Mouse (Mus musculus) limb, embryonic 11.5 days (tissue): Measurements from ENCODE around the gene Las1l. TPM values are rescaled to one million over a fixed set of nuclear protein-coding genes. Genes with fewer than 3 reads are reported as not detected.
"Not testable (repeated sequence)": the region's sequence is repeated elsewhere in the genome, so short reads cannot be mapped to it uniquely, and the experiment has no call there.

Source experiments
- ATAC-seq: fragments of 200-750 bp; cut with Nextera tagmentation; 2 replicates; pipeline ENCODE4 v1.8.0; 2017; ENCODE audit warnings: low read depth; ENCODE audit not compliant: insufficient number of reproducible peaks, low FRiP score, low TSS enrichment
- DNase-seq: peaks from one replicate; pipeline ENCODE4 v3.0.0-alpha.2; 2015; ENCODE audit warnings: low spot score
- H3K27ac ChIP-seq: fragments of 300-500 bp; sonication (generic); replicated peaks from 2 replicates; pipeline ENCODE4 v1.5.1; 2014; ENCODE audit warnings: low read depth, mild to moderate bottlenecking, low read length
- H3K27me3 ChIP-seq: fragments of 300-500 bp; sonication (generic); 2 replicates; pipeline ENCODE4 v1.6.1; 2014; ENCODE audit warnings: mild to moderate bottlenecking, low read length, mixed read lengths; ENCODE audit not compliant: control insufficient read depth, insufficient read depth
- H3K36me3 ChIP-seq: fragments of 300-500 bp; sonication (generic); 2 replicates; pipeline ENCODE4 v1.6.1; 2014; ENCODE audit warnings: mild to moderate bottlenecking, low read length, moderate library complexity, mixed read lengths; ENCODE audit not compliant: control insufficient read depth, insufficient read depth
- H3K4me1 ChIP-seq: fragments of 300-500 bp; sonication (generic); 2 replicates; pipeline ENCODE4 v1.6.1; 2014; ENCODE audit warnings: low read length, mixed read lengths; ENCODE audit not compliant: control insufficient read depth, insufficient read depth
- H3K4me2 ChIP-seq: fragments of 300-500 bp; sonication (generic); 2 replicates; pipeline ENCODE4 v1.6.1; 2014; ENCODE audit warnings: low read depth, mild to moderate bottlenecking, moderate library complexity; ENCODE audit not compliant: severe bottlenecking
- H3K4me3 ChIP-seq: fragments of 300-500 bp; sonication (generic); 2 replicates; pipeline ENCODE4 v1.5.1; 2014; ENCODE audit warnings: low read depth, low read length
- H3K9ac ChIP-seq: fragments of 300-500 bp; sonication (generic); 2 replicates; pipeline ENCODE4 v1.6.1; 2014; ENCODE audit warnings: mild to moderate bottlenecking, low read length
- H3K9me3 ChIP-seq: fragments of 300-500 bp; sonication (generic); 2 replicates; pipeline ENCODE4 v1.6.1; 2016; ENCODE audit warnings: low read length; ENCODE audit not compliant: control insufficient read depth
- WGBS: fragments of 180-500 bp; shearing (Covaris S2); extraction: QIAGEN DNeasy Blood & Tissue Kit; methylation state at CpG from one replicate; pipeline ENCODE4 v1.1.7; 2014; 5-methylcytosine and 5-hydroxymethylcytosine counted together
- polyA plus RNA-seq: library from polyadenylated mRNA; unstranded; fragments of >200 nt; fragmentation: Nextera tagmentation; extraction: Ambion mirVana; gene quantifications from 2 replicates; pipeline ENCODE4 v1.2.1, GENCODE M21; 2014

The Las1l gene
- polyA plus RNA-seq, 1 experiment from 2014 or later = 42.3 TPM

DNA sequence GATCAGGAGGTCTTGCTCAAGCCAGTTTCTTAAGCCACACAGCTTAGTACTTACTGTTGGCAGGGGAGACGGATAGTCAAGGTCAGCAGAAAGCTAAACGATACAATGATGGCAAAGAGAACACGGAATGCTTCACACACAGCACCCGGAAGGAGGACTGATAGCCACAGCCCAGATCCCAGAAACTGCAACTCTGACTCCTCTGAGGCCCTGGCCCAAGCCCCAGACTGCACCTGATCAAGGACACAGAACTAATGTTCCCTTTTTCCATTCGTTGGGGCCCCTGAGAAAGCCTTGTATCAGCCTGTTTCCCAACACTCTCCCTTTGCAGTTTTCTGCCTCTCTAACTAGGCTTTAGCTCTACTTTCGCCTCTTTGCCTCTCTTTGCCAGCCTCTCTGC is 8.3 kb upstream of the Las1l start:
- no peaks in the 10 kb centered on the region for H3K36me3 ChIP-seq
- H3K27ac ChIP-seq = no peak overlapping the region
- H3K4me1 ChIP-seq = no peaks in the 10 kb centered on the region
- H3K4me3 ChIP-seq = no peak overlapping the region
- H3K9ac ChIP-seq = no peak overlapping the region
- no peaks in the 10 kb centered on the region for H3K27me3 ChIP-seq
- 82% methylated on average over 6 of the region's 6 CpGs for WGBS
- DNase-seq (no peak), ATAC-seq (no peak)
- H3K4me2 ChIP-seq = no peak overlapping the region
- no peaks in the 10 kb centered on the region for H3K9me3 ChIP-seq

- Histone ChIP-seq H3K4me3 (no peak overlapping the region), H3K9me3 (no peaks in the 10 kb centered on the region), H3K9ac (no peak overlapping the region), H3K4me2 (no peak overlapping the region), H3K36me3 (no peaks in the 10 kb centered on the region), H3K4me1 (no peaks in the 10 kb centered on the region), H3K27ac (no peak overlapping the region), H3K27me3 (no peaks in the 10 kb centered on the region)
- ATAC-seq (no peak), DNase-seq (no peak)
- 86% methylated on average over 2 of the region's 2 CpGs for WGBS
These were observed 6.6 kb upstream of the Las1l start for GRCm38 (mm10) chrX:95963366-95963765.

DNA sequence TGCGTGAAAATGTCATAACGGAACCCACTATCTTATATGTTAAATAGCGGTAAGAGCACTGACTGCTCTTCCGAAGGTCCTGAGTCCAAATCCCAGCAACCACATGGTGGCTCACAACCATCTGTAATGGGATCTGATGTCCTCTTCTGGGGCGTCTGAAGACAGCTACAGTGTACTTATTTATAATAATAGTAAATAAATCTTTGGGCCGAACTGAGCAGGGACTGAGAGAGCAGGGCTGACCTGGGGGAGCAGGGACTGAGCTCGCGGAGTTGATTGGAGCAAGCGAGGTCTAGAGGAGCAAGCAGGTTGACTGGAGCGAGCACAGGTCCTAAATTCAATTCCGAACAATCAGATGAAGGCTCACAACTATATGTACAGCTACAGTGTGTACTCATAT is 699 bp upstream of the Las1l start:
- Histone ChIP-seq H3K4me3 (peak overlapping the region; percentile 10; the same call in 1 of the 2 replicates), H3K4me2 (peak overlapping the region; percentile 43)
- H3K4me1 ChIP-seq, H3K27me3 ChIP-seq, DNase-seq, H3K27ac ChIP-seq, H3K9me3 ChIP-seq, ATAC-seq, H3K9ac ChIP-seq, H3K36me3 ChIP-seq: not testable (repeated sequence)
- WGBS = 56% methylated on average over 11 of the region's 11 CpGs

DNA sequence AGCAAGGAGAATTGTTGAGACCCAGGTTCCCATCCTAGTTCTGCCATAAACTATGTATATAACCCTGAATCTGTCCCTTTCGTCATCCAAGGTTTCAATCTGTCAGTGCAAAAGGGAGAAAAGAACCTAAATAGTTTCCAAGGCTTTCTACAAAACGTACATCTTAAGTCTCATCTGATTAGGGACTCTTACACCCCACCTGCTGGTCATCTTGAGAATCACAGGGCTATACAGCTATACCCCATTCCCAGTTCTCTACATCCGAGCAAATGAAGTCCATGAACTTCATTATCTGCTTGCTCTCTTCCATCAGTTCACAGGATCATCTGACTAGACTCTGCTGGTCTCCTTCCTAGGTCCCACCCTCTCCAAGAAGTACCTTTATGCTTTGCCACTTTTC is 6.0 kb downstream of the Las1l start:
- peak; percentile 35 for DNase-seq
- 58% methylated on average over 3 of the region's 3 CpGs for WGBS
- no peak overlapping the region for H3K4me3 ChIP-seq
- no peak overlapping the region for H3K4me2 ChIP-seq
- no peaks in the 10 kb centered on the region for H3K9me3 ChIP-seq
- no peaks in the 10 kb centered on the region for H3K36me3 ChIP-seq
- H3K4me1 ChIP-seq = no peaks in the 10 kb centered on the region
- no peak overlapping the region for H3K9ac ChIP-seq
- ATAC-seq = no peak
- H3K27me3 ChIP-seq = no peaks in the 10 kb centered on the region
- no peak overlapping the region for H3K27ac ChIP-seq

- DNase-seq (no peak), ATAC-seq (no peak)
- Histone ChIP-seq H3K4me3 (no peak overlapping the region), H3K4me2 (no peak overlapping the region), H3K9me3 (no peaks in the 10 kb centered on the region), H3K9ac (no peak overlapping the region), H3K36me3 (no peaks in the 10 kb centered on the region), H3K27me3 (no peaks in the 10 kb centered on the region), H3K27ac (no peak overlapping the region), H3K4me1 (no peaks in the 10 kb centered on the region)
- 92% methylated on average over 4 of the region's 4 CpGs for WGBS
These were observed 8.6 kb downstream of the Las1l start for GRCm38 (mm10) chrX:95948135-95948534.

DNA sequence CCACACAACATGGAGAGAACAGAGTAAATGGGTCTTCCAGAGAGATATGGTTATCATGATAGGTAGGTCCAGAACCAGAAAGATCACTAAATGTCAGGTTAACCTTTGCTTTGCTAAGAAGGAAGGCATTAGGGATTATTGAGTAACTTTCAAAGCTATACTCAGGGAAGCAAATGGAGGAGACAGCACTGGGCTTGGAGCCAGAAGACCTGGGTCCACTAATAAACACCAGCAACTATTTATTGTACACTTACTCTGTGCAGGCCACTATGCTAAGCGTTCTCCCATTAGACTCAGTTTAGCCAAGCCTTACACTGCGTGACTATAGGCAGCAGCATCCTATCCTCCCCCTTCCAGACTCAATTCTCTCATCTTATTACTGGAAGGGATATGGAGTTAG is 11.3 kb downstream of the Las1l start:
- no peaks in the 10 kb centered on the region for H3K27me3 ChIP-seq
- no peaks in the 10 kb centered on the region for H3K36me3 ChIP-seq
- H3K27ac ChIP-seq = no peak overlapping the region
- ATAC-seq = no peak
- no peaks in the 10 kb centered on the region for H3K4me1 ChIP-seq
- DNase-seq = no peak
- H3K4me3 ChIP-seq = no peak overlapping the region
- WGBS = 93% methylated on average over 2 of the region's 2 CpGs
- H3K9ac ChIP-seq = no peak overlapping the region
- H3K4me2 ChIP-seq = no peak overlapping the region
- no peaks in the 10 kb centered on the region for H3K9me3 ChIP-seq

DNA sequence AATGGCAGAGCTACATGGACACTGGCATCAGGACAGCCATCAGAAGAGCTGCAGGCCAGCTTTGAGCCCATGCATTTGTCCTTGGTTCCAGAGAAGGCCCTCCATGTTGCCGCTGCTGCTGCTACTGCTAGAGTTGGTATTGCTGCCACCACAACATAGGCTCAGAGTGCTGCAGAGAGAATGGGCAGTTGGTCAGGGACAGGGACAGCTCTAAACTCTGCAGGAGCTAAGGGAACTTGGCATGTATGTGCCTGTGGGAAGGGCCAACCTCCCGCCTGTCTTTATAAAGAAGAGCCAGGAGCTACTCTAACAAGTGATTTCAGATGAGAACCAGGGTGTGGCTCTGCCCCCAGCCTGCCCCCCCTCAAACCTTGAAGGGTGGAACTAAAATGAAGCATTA is 21.3 kb downstream of the Las1l start:
- Histone ChIP-seq H3K9me3 (no peaks in the 10 kb centered on the region), H3K4me3 (no peak overlapping the region), H3K4me1 (no peaks in the 10 kb centered on the region), H3K27me3 (no peaks in the 10 kb centered on the region), H3K9ac (no peak overlapping the region), H3K36me3 (no peaks in the 10 kb centered on the region; the same call in 1 of the 2 replicates), H3K27ac (no peak overlapping the region), H3K4me2 (no peak overlapping the region)
- 86% methylated on average over 2 of the region's 2 CpGs for WGBS
- DNase-seq (no peak), ATAC-seq (no peak)

DNA sequence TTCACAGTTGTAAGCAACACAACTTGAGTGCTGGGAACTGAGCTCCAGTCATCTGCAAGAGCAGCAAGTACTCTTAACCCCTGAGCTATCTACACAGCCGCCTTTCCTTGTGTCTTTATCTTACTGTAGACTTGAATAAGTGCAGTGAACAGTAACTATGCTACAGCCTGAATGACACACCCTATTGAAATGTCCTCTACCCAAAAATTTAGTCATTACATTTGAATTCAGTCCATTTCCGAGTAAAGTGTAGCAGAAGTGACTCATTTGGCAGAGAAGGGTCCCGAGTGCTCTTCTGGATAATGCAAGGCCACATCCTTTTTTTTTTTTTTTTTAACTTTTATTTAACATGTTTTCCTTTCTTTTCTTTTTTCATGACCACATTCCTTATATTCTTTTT is 54.0 kb downstream of the Las1l start:
- Histone ChIP-seq H3K4me3 (no peak overlapping the region), H3K27ac (no peak overlapping the region), H3K4me2 (no peak overlapping the region), H3K27me3 (no peaks in the 10 kb centered on the region), H3K9me3 (no peaks in the 10 kb centered on the region), H3K36me3 (no peaks in the 10 kb centered on the region), H3K4me1 (no peaks in the 10 kb centered on the region), H3K9ac (no peak overlapping the region)
- WGBS = 85% methylated on average over 3 of the region's 3 CpGs
- DNase-seq (no peak), ATAC-seq (no peak)
